Mouse (Mus musculus): ENCODE measurements around the gene Kcnj2.

Kcnj2 gene

DNA sequence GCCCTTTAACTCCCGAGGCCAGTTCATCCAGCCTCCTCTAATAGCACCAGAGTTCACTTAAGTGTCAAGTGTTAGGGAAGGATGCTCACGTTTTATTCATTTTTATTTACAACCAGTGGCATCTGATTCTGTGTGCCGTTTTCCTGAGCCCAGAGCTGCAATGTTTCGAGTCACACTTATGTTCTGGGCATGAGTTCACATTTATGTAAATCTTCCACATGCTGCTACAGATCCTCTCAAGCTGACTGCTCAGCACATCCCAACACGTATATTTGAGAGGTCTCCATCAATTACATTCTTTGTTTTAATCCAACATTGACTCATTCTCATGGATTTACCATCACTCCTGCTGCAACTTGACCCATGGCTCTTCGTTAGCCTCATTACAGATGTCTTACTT lies 25.2 kb downstream of the Kcnj2 start:
- DNase-seq (ENCODE audit: extremely low spot score) = no peak

DNA sequence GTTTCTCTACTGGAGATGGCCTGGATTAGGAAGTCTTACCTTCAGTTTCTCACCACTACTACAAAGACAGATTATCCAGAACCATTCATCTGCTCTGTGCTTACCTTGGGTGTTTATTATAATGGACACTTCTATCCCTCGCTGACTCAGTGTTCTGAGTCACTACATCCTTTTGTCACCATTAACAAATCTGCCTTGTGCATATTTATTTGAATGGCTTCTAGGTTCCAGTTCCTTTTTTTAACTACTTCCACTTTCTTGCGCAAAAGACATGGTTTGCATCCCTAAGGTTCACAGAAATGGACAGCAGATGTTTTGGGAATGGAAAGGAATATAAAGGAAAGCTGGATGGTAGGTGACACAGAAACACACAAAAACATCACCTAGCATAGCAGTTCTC lies 27.0 kb downstream of the Kcnj2 start:
- no peak for DNase-seq (ENCODE audit: extremely low spot score)

DNA sequence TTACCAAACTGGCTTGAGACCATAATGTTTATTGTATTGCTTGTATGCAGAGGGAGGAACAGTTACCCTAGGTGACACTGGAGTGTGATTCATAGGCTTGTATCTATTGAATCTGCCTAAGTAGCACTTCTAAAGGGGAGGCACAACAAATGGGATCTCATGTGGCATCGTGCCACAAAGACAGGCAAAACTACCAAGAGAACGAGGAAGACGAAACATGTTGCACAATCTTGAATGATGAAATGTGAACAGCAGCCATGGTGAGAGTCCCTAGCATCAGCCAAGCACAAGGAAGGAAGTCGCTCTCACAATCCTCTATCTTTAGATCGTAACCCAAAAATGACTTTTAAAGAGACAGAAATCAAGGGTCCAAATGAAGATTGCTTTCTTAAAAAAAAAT lies 30.6 kb downstream of the Kcnj2 start:
- DNase-seq (ENCODE audit: extremely low spot score) = no peak

DNA sequence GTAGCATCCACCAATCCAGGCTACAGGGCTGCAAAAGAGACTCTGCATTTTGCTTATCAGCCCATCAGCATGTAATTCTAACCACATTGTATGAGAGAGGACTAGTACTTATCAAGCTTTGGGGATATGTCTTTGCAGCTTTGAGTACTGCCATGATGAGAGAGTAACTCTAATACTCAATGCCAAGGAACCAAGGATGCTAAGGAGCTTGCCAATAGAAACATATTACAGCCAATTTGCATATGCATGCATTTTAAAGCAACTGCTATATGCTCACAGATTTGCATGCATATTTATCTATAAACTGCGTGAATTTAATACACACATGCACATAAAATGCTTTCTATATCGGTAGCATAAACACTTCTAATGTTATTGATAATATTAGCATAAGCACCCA lies 34.2 kb downstream of the Kcnj2 start:
- no peak for DNase-seq (ENCODE audit: extremely low spot score)

DNA sequence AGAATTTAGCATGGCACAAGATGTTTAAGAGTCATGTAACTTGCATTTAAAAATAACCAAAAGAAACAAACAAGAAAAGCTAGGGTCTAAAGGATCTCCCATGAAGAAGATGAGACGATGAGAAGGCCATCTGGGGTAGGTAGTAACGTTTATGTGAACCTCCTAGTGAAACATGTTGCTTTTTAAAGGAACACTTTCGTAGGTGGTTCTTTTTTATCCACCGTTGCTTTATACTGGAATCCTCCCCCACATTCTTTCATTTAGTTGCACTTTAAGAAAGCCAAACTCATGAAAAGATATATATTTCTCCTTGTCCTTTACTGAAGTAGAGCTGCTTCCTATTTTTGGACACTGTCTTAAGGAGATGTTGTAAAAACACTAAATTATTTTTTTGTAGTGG lies 34.7 kb downstream of the Kcnj2 start:
- DNase-seq (ENCODE audit: extremely low spot score) = no peak

DNA sequence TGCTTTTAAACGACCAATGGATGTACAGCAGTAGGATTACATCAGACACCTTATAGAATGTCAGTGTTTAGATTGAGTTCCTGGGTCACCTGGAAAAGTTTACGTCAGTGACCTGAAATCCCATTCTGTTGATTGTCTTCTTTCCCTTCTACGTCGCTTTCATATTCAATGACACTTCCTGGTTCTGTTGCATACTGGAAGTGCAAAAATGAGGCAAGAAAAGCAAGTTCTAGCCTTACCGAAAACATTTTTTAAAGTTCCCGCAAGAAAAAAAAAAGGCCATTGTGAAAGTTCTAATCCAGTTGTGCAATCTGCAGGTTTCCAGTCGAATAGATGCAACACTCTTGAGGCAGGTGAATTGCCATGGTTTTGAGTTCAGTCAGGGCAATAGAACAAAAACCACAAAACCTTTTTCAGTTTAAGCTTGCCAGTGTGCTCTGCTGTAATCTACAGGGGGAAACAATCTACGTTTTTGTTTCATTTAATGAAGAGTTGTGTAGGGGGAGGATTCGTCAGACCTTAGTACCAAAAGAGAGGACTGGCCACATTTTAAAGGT lies 35.7 kb downstream of the Kcnj2 start:
- no peak for DNase-seq (ENCODE audit: extremely low spot score)

DNA sequence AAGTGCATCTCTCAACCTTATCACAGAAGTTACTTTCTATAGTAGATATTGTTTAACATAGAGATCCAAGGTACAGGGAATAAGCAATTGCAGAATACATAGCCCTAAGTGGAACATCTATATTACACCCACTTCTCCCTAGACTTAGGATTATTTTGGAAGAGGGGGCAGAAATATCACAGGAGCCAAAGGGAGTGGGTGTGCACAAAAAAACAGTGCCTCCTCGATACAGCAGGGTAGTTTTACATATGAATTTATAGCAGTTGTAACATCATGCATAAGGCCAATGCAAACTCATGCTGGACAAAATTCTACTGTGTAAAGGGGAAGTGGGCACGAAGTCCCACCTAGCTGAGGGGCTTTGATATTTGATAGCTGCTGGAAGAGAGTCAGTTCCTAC lies 38.5 kb downstream of the Kcnj2 start:
- no peak for DNase-seq (ENCODE audit: extremely low spot score)

DNA sequence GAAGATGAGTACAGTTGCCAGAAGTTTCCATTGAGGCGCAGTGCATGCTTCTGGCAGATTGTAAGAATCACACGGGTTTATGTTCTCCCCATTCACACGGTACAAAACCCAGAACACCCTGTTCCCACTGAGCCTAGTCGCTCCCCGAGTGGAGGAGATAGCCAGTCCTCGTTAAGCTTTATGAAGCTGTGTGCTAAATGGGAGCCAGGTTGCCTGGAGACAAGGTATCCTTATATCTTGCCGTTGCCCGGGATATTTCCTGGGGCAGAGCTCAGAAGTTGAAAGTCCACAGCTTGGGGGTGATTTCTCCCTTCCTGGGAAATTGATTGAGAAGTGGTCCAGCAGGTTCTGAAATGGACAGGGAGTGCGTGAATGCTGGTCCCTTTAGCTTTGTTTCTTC lies 42.2 kb downstream of the Kcnj2 start:
- no peak for DNase-seq (ENCODE audit: extremely low spot score)

DNA sequence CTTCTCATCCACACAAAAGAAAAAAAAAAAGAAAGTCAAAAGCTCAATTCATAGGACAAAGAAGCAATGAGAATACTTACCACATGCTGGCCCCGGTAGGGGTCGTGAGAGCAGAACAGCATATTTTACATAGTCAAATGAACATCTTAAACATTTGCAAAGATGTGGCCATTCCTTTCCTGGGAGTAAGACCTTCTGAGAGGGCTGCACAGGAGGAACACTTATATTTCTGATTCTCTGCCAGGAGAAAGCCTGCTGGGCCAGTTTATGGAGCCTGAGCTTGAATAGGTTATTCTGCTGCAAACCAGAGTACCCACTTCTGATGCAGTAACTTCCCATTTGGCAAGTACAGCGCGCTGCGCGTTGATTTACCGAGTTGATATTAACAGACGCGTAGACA lies 55.5 kb downstream of the Kcnj2 start:
- no peak for DNase-seq (ENCODE audit: extremely low spot score)

DNA sequence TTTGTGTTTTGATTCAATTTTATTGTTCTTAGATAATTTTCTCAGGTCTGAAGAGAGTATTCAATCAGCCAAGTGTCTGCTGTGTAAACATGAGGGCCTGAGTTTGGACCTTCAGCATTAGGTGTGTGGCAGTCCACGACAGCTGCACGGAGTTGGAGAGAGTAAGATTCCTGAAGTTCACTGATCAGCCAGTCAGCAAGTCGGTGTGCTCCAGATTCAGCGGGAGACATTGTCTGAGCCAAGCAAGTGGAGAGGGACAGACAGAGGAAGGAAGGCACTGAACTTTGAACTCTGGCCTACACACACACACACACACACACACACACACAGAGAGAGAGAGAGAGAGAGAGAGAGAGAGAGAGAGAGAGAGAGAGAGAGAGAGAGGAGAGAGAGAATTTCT lies 57.4 kb downstream of the Kcnj2 start:
- no peak for DNase-seq (ENCODE audit: extremely low spot score)

DNA sequence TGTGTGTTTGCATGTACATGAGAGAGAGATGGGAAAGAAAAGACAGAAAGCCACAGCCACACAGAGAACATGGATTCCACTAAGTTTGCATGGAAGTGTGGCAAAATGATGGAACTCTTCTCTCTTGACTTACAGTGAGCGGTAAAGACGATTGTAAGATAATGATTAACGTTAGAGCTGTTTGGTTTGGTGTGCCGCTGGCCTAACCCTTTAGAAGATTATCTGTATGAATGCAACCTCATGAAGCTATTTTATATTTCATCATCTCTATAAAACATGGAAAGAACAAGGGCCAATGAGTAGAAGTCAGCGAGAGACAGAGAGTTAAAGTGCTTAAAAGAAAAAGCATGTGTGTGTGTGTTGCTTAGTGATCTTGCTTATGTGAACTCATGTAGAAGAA lies 60.0 kb downstream of the Kcnj2 start:
- no peak for DNase-seq (ENCODE audit: extremely low spot score)
